Mouse (Mus musculus) G1E-ER4 (cell line): ENCODE data around the gene Zswim7. TPM values are rescaled to one million over a fixed set of nuclear protein-coding genes. Genes with fewer than 3 reads are reported as not detected.

Source experiments
- GATA1 ChIP-seq: IDR thresholded peaks from one replicate; pipeline ENCODE4 v1.8.0; 2012; ENCODE audit warnings: low read length, inconsistent platforms
- polyA plus RNA-seq: library from polyadenylated mRNA; stranded (reverse); fragments of >175 nt; gene quantifications from 2 replicates; pipeline ENCODE4 v1.2.3, GENCODE M21; 2012

Gene Zswim7
- polyA plus RNA-seq, 1 experiment, result 10.0 TPM

DNA sequence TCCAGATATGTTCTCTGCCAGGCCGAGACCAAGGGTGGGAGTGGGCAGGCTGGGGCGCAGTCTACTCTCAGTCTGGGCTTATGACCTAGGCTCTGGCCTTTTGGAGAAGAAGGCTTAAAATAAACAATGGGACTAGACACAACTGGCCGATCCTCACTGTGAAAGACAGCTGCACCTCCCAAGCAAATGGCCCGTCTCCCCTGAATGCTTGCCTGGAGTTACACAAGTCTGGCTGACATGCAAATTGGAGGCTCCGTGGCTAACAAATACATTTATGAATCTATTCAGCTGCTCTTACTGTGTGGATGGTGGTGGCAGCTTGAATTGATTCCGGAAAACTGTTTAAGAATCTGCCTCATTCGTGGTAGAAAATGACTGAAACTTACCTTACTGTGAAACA, 15.5 kb downstream of the Zswim7 start:
- no peak for TF ChIP-seq GATA1

DNA sequence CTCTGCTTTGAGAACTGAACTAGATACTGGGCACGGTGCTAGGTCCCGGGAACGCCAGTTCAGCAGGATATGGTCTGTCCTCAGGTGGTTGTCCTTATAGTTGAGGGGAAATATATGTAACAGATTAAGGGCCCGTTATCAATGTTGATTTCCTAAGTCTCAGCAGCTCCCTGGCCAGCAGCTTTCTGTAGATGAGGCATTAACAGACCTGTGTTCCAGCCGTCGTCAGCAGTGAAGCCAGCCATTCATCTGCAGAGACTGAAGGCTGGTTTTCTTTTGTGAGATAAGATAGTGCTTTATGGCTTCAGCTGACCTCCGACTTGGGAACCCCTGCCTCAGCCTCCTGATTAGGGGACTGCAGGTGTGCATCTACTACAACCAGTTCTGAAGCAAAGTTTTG, 17.2 kb downstream of the Zswim7 start:
- TF ChIP-seq GATA1, result no peak

DNA sequence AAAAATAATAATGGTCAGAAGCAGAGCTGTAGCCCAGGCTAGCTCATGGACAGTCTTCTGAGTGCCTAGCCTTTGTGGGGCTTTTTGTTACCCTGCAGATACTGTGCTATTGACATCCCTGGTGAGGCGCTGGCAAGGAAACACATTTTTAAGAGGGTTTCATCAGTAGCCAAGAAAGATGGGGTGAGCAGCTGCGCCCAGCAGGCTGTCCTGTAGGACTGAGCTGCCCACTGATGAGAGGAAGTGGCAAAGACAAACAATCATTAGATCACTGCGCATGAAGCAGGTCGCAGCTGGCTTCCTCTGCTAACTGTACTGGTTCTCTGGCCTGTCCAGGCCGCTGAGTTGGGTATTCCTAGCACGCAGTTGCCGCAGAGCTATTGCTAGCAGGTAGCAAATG, 17.6 kb downstream of the Zswim7 start:
- TF ChIP-seq GATA1, result no peak

DNA sequence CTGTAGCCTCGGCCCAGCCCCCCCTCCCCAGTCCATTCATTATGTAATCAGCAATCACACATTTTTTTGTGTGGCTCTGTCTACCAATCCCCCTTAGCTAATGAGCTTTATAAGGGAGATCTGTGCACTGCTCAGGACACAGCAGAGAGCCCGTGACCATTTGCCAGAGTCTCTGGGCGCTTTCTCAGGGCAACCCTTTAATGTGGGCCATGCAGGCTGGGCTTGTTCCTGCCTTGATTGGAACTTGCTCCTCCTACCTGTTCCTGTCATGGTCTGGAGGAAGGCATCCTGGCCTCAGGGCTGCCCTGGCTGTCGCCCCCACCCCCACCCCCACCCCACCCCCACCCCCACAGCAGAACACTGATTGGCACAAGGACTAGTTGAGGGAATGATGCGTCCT, 22.0 kb downstream of the Zswim7 start:
- no peak for TF ChIP-seq GATA1

DNA sequence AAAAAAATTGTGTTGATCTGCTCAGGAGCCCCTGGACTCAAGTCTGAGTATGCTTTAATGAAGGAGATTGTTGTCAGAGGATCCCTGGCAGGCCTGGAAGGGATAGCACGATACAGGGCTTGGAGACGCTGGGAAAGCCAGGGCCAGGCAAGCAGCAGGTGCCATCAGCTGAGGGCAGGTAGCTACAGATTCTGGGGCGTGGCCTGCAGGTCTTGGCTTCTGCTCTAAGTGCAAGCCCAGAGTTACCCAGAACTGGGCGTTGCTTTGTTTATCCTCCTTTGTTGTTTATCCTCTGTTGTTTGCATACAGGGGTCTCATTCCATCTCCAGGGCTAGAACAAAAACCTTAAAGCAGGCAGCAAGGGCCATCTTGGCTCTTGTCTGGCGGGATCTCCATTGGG, 27.8 kb downstream of the Zswim7 start:
- TF ChIP-seq GATA1, result no peak

DNA sequence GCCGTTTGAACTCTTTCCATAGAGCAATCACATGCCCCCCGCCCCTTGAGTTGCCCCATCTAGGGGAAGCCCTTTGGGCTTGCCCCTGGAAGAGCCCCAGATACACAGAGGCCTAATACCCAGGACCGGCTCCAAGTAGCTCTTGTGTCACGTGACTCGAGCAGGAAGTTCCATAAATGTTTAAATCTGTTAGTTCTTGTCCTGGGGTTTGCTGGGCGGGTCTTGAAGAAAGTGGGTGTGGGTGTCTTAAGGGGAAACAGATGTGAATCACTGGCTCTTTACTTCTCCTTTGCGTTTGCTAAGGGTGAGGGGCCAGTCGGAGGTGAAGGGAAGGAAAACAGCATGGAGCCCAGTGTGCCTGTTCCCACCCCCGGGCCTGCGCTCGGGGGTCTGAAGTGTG, 30.1 kb downstream of the Zswim7 start:
- no peak for TF ChIP-seq GATA1

DNA sequence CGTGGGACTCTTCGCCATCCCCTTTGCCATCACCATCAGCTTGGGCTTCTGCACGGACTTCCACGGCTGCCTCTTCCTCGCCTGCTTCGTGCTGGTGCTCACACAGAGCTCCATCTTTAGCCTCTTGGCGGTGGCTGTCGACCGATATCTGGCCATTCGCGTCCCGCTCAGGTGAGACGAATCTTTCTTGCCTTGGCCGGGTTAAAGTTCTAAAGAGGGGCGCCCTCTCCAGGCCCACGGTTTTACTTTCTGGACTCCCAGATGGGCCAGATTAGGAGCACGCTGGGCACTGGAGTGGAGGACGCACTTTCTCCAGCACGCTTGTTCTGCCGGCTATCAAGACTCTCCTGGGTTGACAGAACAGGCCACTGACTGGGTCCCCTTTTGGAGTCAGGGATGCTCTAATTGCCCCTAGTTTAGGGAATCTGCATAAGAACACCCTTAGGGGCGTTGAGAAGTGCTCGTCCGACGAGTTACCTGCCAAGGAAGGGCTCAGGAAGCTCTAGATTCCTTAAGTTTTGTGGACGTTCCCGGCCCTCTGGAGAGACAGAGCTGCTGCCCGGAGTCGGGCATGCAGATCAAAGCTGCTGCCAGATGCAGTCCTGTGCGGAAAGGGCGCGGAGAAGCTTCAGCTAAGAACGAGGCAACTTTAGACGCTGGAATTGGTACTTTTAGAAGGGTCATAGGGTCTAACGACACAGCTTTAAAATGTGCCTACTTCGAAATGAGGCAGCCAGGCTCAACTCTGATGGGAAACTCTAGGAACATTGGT, 31.7 kb downstream of the Zswim7 start:
- no peak for TF ChIP-seq GATA1

DNA sequence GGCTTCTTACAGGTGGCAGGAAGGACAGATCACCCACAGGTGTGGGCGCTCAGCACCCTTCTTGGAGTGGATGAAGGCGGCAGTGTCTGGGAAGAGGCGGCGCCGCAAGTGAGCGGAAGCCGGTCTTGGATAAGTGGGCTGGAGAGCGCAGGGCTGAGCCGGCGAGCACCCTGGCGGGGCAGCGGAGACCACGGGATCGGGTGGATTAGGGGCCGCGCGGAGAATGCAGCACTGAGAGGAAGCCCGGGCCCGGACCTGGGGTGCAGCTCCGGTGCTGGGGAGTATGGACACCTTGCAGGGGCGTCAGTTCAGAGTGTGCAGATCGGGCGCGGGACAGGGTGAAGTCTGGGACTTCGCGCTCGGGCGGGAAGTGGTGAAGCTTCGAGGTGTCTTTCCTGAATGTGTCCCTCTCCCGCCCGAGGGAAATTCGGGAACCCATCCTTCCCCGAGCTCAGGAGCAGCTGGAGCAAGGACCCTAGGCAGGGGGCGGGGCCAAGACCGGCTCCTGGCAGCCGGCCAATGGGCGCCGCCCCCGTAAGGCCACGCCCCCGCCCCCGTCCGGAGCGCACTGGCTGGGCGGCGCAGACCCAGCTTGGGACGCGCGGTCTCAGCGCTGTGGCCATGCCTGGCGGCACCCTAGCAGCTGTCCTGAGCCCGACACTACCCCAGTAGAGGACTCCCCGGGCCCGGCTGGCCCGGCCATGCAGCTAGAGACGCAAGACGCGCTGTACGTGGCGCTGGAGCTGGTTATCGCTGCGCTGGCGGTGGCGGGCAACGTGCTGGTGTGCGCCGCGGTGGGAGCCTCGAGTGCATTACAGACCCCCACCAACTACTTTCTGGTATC, 32.6 kb downstream of the Zswim7 start, which contains the start of gene Adora2b:
Gene Adora2b, plus strand, starts transcription at position 584 of the 844 bp plus-strand sequence.
- TF ChIP-seq GATA1, result no peak

DNA sequence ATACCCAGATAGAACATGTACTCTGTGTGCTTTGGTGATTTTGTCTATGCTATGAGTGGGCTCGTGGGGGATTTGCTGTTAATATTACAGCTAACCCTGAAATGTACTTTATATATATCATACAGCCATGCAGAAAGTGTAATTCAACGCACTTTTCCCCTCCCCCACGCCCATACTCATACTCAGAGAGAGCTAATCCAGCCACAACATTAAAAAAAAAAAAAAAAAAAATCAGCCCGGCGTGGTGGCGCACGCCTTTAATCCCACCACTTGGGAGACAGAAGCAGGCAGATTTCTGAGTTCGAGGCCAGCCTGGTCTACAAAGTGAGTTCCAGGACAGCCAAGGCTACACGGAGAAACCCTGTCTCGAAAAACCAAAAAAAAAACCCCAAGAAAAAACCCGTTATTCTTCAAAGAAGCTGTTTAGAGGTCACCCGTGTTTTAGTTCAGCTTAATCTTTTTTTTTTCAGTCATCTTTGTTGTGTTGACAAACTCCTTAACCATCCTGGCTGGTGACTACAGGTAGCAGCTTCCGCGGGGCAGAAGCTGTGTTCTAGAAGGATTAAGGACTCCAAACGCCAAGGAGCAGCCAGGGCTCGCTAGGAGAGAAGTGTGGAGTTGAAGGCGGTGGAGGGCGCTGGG, 33.3 kb downstream of the Zswim7 start:
- TF ChIP-seq GATA1, result no peak

DNA sequence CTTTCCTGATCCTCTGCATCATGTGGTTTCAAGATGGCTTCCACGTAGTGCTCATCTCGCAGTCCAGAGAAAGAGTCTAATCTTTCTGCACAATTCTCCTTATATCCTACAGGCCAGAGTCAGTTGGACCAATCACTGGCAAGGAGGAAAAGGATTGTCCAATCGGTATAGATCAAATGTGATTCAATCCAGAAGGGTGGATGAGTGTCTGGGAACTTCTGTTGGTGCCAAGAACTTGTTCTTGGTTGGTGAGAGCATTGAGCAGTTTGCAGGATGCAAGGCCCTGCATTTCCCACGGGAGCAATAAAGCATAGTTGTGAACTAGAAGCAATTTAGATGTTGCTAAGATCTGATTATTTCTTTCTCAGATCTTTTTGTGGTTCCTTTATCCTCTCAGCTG, 36.7 kb downstream of the Zswim7 start:
- no peak for TF ChIP-seq GATA1

DNA sequence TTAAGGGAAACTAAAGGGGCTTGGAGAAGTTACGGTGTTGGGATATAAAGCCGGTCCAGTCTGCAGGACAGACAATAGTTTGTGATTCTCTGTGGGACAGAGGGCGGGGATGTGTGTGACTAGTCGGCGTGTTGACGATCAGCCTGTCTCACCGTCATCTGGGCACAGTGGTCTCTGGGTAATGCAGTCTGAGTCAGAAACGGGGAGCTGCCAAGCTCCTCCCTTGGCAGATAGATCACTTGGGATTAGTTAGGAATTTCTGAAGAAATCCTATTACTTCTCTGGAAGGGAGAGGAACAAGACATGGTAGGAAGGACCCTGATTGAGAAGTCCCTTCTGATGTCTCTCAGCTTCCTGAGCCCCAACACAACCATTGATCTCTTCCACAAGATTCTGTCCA, 37.3 kb downstream of the Zswim7 start:
- no peak for TF ChIP-seq GATA1

DNA sequence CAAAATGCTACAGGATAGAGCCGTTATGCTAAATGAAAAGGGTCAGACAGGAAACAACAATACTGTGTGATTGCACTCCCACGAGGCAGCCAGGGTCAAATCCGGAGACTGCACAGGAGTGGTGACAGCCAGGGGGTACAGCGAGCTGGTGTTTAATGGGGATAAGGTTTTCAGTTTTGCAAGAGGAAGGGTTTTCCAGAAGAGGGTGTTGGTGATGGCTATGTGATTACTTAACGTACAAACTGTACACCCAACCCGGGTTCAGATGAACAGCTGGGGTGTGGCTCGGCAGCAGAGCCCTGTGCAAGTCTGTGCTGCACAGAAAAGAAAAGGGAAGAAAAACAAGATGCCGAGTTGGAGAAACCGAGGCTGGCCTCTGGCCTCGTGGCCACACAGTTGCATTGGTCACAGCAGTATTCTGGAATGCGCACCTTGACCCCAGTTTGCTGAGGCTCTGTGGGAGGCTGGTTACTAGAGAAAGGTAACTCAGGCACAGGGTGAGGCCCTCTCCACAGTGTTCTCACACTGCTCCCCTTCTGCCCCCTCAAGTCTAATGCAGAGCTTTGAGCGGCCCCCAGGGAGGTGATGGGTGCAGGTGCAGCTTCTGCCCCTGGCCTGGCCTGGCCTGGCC, 40.4 kb downstream of the Zswim7 start:
- no peak for TF ChIP-seq GATA1

DNA sequence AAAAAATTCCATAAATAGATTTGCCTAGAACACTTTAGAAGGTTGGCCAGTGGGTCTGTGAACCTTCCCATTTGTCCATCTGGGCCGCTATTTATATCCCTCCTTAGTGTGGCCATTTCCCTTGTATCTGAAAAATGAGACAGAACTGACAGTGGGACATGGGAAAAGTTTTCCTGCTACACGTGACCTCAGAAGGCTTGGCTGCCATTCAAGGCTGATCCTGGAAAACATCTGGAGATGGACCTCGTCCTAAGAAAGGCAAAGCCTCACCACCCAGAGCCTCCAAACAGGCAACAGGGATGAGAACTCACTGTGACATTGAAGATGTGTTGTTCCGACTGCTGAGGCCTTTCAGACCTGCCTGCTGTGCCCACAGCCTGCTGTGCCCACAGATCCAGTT, 56.4 kb downstream of the Zswim7 start:
- no peak for TF ChIP-seq GATA1

DNA sequence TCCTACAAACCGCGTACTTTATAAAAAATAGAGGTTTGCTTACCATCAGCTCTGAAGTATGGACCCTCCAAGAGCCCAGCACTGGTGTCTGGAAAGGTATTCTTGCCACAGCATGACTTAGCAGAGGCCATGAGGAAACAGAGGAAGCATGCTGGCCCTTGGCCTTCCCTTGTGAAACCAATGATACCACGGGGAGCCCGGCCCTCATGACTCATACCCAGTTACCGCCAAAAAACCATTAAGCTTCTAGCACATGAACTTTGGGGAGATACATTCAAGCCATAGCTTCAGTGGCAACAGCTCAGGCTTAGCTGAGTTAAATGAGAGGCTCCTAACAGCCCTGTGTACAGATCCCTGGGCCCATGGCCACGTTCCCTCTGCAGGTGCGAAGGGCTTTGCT, 57.2 kb downstream of the Zswim7 start:
- no peak for TF ChIP-seq GATA1

DNA sequence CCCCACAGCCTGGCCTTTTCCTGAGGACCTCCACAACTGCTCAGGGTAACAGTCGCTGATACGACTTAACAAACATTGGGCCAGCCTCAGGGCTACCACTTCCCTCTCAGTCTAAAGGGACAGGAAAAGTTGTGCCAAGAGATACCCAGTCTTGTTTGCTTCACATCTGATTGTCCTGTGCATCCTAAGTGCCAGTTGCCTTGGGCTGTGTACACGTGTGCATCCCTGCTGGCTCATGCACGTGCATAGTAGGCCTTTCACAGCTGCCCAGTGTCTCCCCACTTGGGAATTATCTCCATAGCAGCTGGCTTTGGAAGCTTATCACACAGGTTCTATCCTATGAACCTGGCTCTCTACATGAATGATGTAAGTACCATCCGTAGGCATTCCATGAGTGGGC, 57.8 kb downstream of the Zswim7 start:
- TF ChIP-seq GATA1, result no peak

DNA sequence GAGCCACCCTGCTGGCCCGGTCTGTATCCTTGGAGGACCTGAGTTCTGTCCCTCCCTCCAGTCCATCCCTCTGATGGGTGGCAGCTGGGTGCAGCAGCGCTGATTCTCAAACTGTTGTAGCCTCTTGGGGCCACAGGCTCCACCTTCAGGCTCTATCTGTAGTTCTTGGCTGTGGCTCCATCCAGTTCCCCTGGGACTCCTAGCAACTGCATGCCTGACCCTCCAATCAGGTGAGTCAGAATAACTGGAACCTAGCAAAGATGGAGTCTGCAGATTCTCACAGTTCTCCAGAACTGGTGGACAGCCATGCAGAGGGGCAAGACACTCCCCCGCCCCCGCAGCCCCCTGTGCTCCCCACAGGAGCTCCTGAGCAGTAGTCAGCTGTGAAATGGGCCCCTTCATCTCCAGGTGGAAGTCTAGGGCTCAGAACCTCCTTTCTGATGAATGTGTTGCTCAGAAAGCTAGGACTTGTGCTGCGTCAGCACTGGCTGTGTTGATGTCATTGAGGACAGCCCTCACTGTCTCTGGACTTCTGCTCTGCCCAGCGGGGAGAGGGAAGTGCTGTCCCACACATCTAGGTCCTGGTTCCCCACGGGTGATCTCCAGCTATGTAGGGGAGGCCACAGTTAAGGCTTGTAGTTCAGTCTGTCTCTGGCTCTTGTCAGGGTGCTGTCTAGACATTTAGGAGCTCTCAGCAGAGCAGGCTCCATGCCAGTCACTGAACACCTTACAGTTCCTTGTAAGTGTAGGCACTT, 60.2 kb downstream of the Zswim7 start:
- TF ChIP-seq GATA1, result no peak
